Mouse (Mus musculus) adrenal gland, adult 10 weeks (tissue): ENCODE measurements around the gene Cops6. TPM values are rescaled to one million over a fixed set of nuclear protein-coding genes. Genes with fewer than 3 reads are reported as not detected.

ENCODE experiments used
- polyA plus RNA-seq: library from polyadenylated mRNA; stranded (reverse); fragments of 350-450 nt; fragmentation: Illumina TruSeq; extraction: RNeasy Lipid Tissue Mini Kit (QIAGEN cat#74804); gene quantifications from one replicate; pipeline ENCODE4 v1.2.3, GENCODE M21; 2014; ENCODE audit warnings: low read depth, low replicate concordance

The Cops6 gene
- polyA plus RNA-seq, result 94.6 TPM

GRCm38 (mm10) chr5:138160842-138161665 lies at the start of gene Cops6:
Gene Cops6 (plus strand): TSS chr5:138161071.

GRCm38 (mm10) chr5:138116255-138117198 lies 44.3 kb upstream of the Cops6 start, which contains the start of gene Zscan21:
Gene Zscan21 (plus strand): TSS chr5:138116903.

GRCm38 (mm10) chr5:138155443-138155976 lies 5.4 kb upstream of the Cops6 start, which contains the start of gene Zfp113:
Gene Zfp113 (minus strand): TSS chr5:138155744.

GRCm38 (mm10) chr5:138171695-138172491 lies 11.0 kb downstream of the Cops6 start, which contains the start of the genes Ap4m1 and Mcm7:
Gene Ap4m1 (plus strand): TSS chr5:138172002.
Gene Mcm7 (minus strand): TSS chr5:138172422.

GRCm38 (mm10) chr5:138186950-138187638 lies 26.2 kb downstream of the Cops6 start, which contains the start of the genes Taf6 and Cnpy4:
Gene Taf6 (minus strand): TSS chr5:138187451.
Gene Cnpy4 (plus strand): TSS chr5:138187485.

GRCm38 (mm10) chr5:138193771-138194727 lies 33.2 kb downstream of the Cops6 start, which contains the start of gene Mblac1:
Gene Mblac1 (plus strand): TSS chr5:138194314.

Other genes with a start within 250 kb of the Cops6 start
- not detected for gene Cyp3a13, start 239.5 kb upstream of the Cops6 start, polyA plus RNA-seq
- 0.64 TPM for gene Gjc3, start 198.0 kb upstream of the Cops6 start, polyA plus RNA-seq
- not detected for gene Azgp1, start 179.6 kb upstream of the Cops6 start, polyA plus RNA-seq
- gene Smok3a, start 139.8 kb upstream of the Cops6 start, polyA plus RNA-seq, result not detected
- gene Smok3b, start 139.6 kb upstream of the Cops6 start, polyA plus RNA-seq, result not detected
- gene Smok3c, start 107.9 kb upstream of the Cops6 start, polyA plus RNA-seq, result not detected
- 48.4 TPM for gene Zkscan1, start 76.0 kb upstream of the Cops6 start, polyA plus RNA-seq
- 13.8 TPM for gene Zscan21, start 44.2 kb upstream of the Cops6 start, polyA plus RNA-seq
- gene Zfp113, start 5.3 kb upstream of the Cops6 start, polyA plus RNA-seq, result 14.7 TPM
- gene Ap4m1, start 10.9 kb downstream of the Cops6 start, polyA plus RNA-seq, result 3.0 TPM
- gene Mcm7, start 11.4 kb downstream of the Cops6 start, polyA plus RNA-seq, result 12.5 TPM
- gene Taf6, start 26.4 kb downstream of the Cops6 start, polyA plus RNA-seq, result 4.4 TPM
- gene Cnpy4, start 26.4 kb downstream of the Cops6 start, polyA plus RNA-seq, result 15.5 TPM
- 0.47 TPM for gene Mblac1, start 33.2 kb downstream of the Cops6 start, polyA plus RNA-seq
- not detected for gene Nxpe5, start 64.8 kb downstream of the Cops6 start, polyA plus RNA-seq
- 1.3 TPM for gene Lamtor4, start 94.4 kb downstream of the Cops6 start, polyA plus RNA-seq
- gene BC037034, start 103.0 kb downstream of the Cops6 start, polyA plus RNA-seq, result 1.9 TPM
- gene Gal3st4, start 111.8 kb downstream of the Cops6 start, polyA plus RNA-seq, result not detected
- gene Gm43720, start 118.9 kb downstream of the Cops6 start, polyA plus RNA-seq, result not detected
- gene Gpc2, start 118.9 kb downstream of the Cops6 start, polyA plus RNA-seq, result 0.23 TPM
- not detected for gene Stag3, start 119.2 kb downstream of the Cops6 start, polyA plus RNA-seq
- not detected for gene Pvrig, start 180.9 kb downstream of the Cops6 start, polyA plus RNA-seq